Mouse (Mus musculus): ENCODE measurements around the gene Dgkq.

GRCm38 (mm10) chr5:108677605-108678295, 8.3 kb upstream of the Dgkq start:
- TF ChIP-seq CTCF (IDR thresholded peaks at IDR 0.05; ENCODE audit: extremely low read depth, insufficient read depth, insufficient read length, insufficient replicate concordance), result no peak
- TF ChIP-seq POLR2A (IDR thresholded peaks at IDR 0.05; ENCODE audit: low read depth, low read length), result no peak

All from spleen, adult 2 months (tissue).